Mouse (Mus musculus) small intestine, adult 10 weeks (tissue): Measurements from ENCODE around the gene Apex1. TPM values are rescaled to one million over a fixed set of nuclear protein-coding genes. Genes with fewer than 3 reads are reported as not detected.

Experiments used
- polyA plus RNA-seq: library from polyadenylated mRNA; stranded (reverse); fragments of 350-450 nt; fragmentation: Illumina TruSeq; extraction: RNeasy Lipid Tissue Mini Kit (QIAGEN cat#74804); gene quantifications from one replicate; pipeline ENCODE4 v1.2.3, GENCODE M21; 2014; ENCODE audit warnings: low replicate concordance

Gene Apex1
- polyA plus RNA-seq = 6.1 TPM

DNA sequence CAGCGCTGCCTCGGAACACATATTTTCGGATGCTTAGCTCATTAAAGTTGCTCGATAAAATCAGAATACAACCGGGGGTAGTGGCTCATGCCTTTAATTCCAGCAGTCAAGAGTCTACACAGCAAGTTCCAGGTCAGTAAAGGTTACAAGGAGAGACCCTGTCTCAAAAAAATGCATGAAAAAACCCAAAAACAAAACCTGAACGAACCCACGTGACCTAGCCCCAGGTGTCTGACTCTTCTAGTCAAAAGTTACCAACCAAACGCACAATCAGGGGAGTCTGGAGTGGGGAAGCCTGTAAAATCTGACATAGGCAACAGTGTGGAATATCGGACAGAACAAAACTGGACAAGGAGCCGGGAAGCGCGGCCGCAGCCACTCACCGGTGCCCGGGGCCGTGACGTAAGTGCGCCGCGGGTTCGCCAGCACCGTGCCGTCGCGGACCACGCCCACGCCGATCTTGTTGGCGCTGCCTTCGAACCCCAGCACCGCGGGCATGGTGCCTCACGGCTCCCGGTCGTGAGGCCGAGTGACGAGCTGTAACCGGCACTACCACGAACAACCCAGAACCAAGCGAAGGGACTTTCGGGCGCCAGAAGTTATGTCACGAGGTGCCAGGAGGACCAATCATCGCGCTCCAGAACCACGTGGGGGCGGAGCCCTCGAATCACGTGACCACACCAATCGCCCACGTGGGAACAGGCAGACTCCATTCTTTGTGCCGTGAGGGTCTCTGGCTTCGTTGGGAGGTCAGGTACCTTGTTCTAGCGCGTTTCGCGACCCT is at the start of gene Apex1, which contains the start of gene Osgep:
Apex1 (plus strand) TSS at position 688 of the 784 bp plus-strand sequence.
Osgep (minus strand) TSS at position 613 of the 784 bp plus-strand sequence.

GRCm38 (mm10) chr14:50897374-50897765 is 27.4 kb upstream of the Apex1 start, which contains the start of gene Klhl33:
Gene Klhl33, minus strand, starts transcription at chr14:50897507.

DNA sequence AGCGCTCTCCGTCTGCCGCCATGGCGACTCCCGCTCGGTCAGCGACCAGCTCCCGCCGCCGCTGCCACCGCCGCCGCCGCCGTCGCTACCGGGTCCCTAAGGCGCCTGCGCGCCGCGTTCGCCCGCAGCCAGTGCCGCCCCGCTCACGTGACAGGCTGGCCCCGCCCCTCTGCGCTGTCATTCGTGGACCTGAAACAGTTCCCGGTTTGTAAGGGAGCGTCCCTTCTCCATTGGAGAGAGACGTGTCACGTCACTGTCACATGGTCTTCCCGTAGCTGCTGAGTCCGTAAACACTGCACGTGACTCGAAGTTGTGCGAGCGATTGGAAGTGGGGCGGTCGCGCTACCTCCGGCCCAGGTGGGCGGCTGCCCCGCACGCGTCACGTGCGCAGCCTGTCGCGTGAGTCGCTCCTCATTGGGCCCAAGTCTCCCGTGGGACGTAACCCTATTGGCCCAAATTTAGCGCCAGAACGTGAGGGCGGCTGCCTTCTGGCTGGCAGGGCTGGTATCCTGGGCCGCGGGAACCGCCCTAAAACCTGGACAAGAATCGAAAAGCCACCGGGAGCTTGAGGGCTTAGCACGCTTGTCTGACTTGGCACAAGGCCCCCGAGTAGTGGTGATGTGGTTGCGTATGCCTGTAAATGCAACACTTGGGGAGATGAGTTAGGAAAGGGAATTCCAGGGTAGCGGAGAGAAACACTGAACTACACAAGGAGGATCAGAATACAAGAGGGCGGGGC is 6.2 kb downstream of the Apex1 start, which contains the start of the genes Pip4p1 and Pnp:
Pip4p1 (minus strand) TSS at position 103 of the 739 bp plus-strand sequence.
Pnp (plus strand) TSS at position 329 of the 739 bp plus-strand sequence.

DNA sequence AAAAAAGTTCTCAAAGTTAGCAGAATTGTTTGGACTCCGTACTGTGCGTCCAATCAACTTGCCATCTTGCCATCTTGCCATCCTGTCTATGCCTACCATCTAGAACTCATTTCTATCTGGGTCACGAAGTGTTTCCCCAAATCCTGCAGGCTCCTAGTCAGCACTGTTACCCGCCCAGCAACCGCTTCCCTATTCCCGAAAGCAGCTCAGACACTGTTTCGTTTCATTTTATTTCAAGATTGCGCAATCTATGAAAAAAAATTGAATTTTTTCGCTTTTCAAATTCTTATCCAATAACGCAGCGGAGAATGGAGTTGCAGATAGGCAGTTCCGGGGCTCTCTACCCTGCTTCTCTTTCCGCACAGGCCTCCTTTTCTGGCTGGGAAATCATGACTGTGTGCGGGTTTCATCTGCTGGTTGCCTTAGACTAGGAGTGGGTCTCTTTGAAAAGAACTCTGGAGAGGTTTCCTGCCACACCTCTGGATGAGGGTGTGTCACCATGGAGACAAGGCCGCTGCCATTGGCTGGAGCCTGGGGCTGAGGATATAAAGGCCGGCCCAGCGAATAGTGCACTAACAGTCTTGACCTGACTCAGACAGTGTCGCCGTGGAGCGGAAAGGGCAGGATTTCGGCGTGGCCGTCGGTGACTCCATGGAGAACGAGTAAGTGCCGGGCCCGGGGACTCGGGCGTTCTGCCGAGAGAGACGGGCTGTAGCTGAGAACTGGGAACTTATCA is 19.3 kb downstream of the Apex1 start, which contains the start of gene Gm49342:
Gm49342 (plus strand) TSS at position 586 of the 736 bp plus-strand sequence.

DNA sequence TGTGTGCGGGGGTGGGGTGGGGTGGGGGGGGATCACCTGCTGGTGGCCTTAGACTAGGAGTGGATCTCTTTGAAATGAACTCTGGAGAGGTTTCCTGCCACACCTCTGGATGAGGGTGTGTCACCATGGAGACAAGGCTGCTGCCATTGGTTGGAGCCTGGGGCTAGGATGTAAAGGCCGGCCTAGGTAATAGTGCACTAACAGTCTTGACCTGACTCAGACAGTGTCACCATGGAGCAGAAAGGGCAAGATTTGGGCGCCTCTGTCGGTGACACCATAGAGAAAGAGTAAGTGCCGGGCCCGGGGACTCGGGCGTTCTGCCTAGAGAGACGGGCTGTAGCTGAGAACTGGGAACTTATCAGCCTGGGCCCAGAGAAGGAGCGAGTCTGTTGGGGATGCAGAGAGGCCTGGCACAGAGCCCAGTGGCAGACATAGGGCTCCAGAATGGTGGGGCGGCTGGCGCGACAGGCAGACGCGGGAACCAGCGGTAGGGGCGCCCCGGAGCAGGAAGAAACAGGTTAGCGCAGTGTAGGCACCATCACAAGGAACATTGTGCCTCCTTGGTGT is 31.3 kb downstream of the Apex1 start, which contains the start of gene Pnp2:
Pnp2 (plus strand) TSS at position 51 of the 567 bp plus-strand sequence.

Other genes with a start within 250 kb of the Apex1 start
- not detected for gene Olfr747, start 231.8 kb upstream of the Apex1 start, polyA plus RNA-seq
- not detected for gene Olfr748, start 217.6 kb upstream of the Apex1 start, polyA plus RNA-seq
- gene Olfr749, start 179.9 kb upstream of the Apex1 start, polyA plus RNA-seq = not detected
- 15.0 TPM for gene Ttc5, start 139.4 kb upstream of the Apex1 start, polyA plus RNA-seq
- gene Ccnb1ip1, start 117.2 kb upstream of the Apex1 start, polyA plus RNA-seq = not detected
- gene Parp2, start 117.1 kb upstream of the Apex1 start, polyA plus RNA-seq = 40.6 TPM
- gene Tep1, start 54.4 kb upstream of the Apex1 start, polyA plus RNA-seq = 55.9 TPM
- gene Klhl33, start 27.5 kb upstream of the Apex1 start, polyA plus RNA-seq = 5.5 TPM
- 6.3 TPM for gene Osgep, start 75 bp upstream of the Apex1 start, polyA plus RNA-seq
- 9.2 TPM for gene Pip4p1, start 5.9 kb downstream of the Apex1 start, polyA plus RNA-seq
- 250 TPM for gene Pnp, start 6.1 kb downstream of the Apex1 start, polyA plus RNA-seq
- not detected for gene Gm49342, start 19.5 kb downstream of the Apex1 start, polyA plus RNA-seq
- 51.2 TPM for gene Pnp2, start 31.0 kb downstream of the Apex1 start, polyA plus RNA-seq
- not detected for gene Rnase10, start 82.8 kb downstream of the Apex1 start, polyA plus RNA-seq
- not detected for gene Rnase9, start 116.9 kb downstream of the Apex1 start, polyA plus RNA-seq
- gene Rnase11, start 125.2 kb downstream of the Apex1 start, polyA plus RNA-seq = not detected
- gene Rnase12, start 132.7 kb downstream of the Apex1 start, polyA plus RNA-seq = not detected
- not detected for gene Olfr750, start 149.5 kb downstream of the Apex1 start, polyA plus RNA-seq
- 270 TPM for gene Rnase4, start 166.1 kb downstream of the Apex1 start, polyA plus RNA-seq
- 15.4 TPM for gene Ang, start 166.2 kb downstream of the Apex1 start, polyA plus RNA-seq
- not detected for gene Eddm3b, start 189.5 kb downstream of the Apex1 start, polyA plus RNA-seq
- 16.6 TPM for gene Rnase6, start 198.9 kb downstream of the Apex1 start, polyA plus RNA-seq
- 1,041 TPM for gene Rnase1, start 221.8 kb downstream of the Apex1 start, polyA plus RNA-seq
- not detected for gene Rnase2b, start 237.3 kb downstream of the Apex1 start, polyA plus RNA-seq